Mouse (Mus musculus) mesoderm, embryonic 11.5 days (tissue): ENCODE data around the gene Spin1.

Experiments
- DNase-seq: peaks from one replicate; pipeline ENCODE4 v3.0.0-alpha.2; 2012; ENCODE audit warnings: low read depth, low spot score

Spin1 gene

DNA sequence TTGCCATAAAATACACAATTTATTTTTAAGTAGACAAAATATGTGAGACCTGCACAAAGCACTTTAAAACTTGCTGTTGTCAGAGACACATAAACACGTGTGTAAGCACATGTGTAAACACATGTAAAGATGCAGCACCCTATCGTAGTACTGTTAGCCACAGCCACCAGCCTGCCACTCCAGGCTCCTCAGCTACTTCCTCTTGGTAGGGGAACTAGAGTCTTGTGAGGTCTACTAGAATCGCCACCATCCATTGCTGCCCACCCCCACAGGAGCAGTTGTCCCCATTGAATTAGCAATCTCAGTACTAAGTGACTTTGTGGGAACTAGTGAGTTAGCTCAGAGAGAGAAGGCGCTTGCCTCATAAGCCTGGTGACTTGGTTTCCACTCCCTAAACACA lies 35.6 kb downstream of the Spin1 start:
- DNase-seq = no peak

DNA sequence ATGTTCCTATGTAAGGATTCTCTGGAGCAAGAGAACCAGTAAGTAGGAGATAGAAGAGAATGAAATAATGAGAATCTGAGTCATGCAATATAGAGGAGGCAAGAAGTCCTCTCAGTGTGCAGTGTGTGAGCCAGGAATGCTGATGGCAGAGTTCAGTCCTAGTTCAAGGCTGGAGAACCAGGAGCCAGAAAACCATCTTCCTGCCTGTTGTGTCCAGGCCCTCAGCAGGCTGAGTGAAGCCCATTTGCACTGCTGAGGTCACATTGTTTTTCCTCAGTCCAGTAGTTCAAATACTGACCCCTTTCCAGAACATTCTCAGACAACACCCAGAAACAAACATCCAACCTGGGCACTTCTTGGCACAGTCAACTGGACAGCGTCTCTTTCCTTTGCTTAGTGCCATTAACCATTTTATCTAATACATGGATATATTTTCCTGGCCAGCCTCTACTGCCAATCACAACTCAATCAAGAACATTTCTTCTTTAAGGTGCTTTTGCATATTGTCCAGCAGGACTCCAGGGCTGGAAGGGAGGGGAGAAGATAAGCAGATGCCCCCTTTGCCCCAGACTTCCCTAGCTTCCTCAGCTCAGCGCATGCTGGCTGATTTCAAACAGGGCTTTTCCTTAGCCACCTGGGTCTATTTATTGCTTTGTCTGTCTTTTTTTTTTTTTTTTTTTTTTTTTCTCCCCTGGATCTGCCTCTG lies 36.5 kb downstream of the Spin1 start:
- no peak for DNase-seq

DNA sequence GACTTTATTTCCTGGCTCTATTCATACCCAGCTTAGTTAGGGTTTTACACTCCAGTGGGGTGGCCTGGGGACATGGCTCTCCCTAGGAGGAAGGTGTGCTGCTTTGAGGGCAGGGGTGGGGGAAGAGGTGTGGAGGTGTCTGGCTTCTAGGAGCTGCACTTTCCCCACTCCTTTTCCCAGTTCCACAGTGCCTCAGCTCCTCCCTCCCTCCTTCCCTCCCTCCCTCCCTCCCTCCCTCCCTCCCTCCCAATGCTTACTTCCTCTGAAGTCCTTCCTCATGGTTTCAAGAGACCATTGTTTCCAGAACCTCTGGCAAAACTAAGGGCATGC lies 37.0 kb downstream of the Spin1 start:
- no peak for DNase-seq

DNA sequence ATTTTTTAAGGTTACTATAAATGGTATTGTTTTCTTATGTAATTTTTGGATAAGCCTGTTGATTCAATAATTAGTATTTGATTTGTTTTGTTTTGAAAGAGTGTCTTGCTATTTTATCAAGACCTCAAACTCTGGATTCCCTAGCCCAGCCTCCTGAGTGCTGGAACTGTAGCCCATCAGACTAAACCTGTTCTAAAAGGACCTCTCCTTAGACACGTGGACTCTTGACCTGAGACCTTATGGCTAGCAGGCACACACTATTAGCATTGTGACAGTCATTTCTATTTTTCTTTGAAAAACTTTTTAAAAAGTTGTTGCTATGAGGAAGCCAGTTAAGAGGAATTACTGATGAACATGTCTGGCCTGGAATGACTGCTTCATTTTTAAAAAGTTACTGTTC lies 46.4 kb downstream of the Spin1 start:
- no peak for DNase-seq

DNA sequence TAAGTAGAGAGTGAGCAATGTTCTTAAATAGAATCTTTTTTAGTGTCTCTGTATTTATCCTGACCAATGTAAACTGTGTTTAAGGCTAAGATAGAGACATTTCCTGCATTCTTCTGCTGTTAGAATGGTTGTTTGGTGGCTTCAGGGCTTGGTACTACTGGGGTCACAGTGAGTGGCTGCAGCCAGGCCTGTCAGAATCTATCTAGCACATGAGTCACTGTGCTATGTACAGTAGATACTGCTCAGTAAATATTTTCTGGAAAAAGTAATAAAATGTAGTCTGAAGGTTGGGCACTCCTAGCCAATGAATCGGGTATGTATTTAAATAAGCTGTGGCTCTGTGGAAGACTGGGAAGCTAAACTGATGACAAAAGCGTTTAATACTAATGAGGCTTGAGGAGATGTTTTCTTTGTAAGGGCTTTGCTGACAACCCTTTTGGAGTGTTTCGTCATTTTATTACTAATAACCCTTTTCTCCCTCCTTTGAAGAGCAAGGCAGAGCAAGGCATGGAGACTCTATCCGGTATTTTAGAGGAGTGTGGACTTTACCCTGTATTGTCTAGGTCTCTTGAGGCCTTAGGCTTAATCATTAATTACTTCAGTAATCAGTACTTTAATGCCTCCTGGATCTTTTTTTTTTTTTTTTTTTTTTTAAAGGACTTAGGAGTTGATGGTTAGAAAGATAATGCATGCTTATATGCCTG lies 52.4 kb downstream of the Spin1 start:
- no peak for DNase-seq

DNA sequence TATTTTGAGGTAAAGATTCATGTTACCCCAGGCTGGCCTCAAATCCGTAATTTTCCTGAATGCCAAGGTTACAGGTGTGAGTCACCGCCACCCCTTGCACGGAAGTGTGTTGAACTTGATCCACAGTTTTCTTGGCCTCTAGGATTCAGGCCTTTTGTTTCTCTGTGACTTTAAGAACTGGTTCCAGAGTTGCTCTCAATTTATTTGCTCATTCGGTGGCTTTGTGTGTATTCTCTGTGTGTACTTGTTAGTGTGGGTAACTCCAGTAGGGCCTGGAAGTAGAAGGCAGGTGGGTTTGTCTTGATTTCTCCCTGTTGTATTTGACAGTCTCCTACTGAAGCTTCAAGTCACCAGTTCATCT lies 53.0 kb downstream of the Spin1 start:
- no peak for DNase-seq

DNA sequence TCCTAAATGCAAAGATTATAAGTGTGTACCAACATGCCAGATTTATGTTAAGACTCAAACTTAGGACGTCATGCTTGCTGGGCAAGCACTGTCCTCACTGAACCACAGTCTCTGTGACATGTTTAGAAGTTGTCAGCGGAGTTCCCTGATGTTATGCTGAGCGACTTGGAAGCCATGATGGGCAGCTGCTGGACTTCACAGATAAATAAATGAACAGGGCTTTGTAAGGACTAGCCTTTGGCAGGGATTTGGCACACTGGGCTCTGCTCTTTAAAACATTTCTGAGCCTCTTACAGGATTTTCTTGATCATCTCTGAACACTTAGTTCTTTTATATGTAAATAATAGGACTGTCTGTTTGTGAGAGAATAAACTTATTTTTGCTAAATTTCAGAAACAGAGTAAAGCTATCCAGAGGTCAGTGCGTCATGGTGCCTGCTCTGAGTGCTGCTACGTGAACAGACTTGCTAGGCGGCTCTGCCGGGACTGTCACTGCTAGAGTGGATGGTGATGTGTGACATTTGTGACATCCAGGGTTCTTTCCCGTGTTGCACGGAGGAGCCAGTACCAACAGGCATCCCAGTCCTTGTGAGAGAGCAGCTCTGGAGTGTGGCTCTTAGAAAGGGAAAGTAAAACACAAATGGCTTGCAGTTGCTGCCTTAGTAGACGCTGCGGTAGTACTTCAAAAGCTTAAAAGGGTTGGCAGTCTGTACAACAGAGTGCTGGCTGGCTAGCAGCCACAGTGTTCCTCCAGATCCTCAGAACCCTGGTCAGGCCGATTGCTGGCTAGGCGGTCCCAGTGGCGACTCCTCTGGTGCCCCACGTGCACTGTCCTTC lies 54.7 kb downstream of the Spin1 start:
- DNase-seq = no peak

DNA sequence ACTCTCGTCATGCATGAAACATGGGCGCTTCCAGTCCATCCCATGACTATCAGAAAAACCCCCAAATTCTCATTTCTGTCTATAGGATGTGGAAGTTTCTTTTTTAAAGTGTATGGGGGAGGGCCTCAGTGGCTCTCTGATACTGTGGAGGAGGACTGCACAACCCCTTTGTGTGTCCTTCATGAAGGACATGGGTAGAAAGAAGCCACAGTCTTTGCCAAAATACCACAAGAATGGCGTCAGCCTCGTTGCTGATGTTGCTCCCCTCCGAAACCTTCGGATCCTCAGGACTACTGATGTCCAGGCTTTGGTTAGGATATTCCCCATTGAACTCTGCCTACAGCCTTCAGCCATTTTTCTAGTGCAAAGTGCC lies 55.3 kb downstream of the Spin1 start:
- DNase-seq = no peak

DNA sequence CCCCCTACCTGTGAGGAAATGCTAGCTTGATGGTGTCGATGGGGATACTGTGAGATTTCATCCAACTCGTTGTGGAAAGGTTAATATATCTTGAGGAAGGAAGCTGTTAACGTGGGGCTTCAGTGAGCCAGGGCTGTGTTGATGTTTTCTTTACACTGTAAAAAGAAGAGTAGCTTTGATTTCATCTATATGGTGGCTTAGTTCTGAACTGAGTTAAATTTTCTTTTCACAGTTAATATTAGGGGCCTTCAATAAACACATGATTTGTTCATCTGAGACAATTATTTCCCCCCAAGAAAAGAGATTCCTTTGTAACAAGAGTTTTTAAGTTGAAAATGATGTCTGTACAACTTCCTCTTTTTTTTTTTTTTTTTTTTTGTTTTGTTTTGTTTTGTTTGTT lies 56.6 kb downstream of the Spin1 start:
- DNase-seq = no peak

DNA sequence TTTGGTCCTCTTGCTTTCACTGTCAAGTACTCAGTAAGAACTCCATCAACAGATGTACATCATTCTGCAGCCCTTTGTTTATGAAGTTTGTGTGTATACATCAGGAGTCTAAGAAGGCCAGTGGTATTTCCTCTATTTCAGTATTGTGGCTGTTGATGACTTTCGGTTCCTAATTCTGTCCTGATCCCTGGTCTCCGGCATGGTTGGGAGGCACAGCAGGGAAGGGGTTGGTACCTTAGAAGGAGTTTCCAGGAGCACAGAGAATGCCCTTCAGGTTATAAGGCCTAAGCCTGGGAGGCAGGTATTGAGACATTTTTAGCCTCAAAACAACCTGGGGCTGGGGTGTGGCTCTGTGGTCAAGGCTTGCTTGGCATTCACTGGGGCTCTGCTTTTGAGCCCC lies 61.0 kb downstream of the Spin1 start:
- DNase-seq = no peak

DNA sequence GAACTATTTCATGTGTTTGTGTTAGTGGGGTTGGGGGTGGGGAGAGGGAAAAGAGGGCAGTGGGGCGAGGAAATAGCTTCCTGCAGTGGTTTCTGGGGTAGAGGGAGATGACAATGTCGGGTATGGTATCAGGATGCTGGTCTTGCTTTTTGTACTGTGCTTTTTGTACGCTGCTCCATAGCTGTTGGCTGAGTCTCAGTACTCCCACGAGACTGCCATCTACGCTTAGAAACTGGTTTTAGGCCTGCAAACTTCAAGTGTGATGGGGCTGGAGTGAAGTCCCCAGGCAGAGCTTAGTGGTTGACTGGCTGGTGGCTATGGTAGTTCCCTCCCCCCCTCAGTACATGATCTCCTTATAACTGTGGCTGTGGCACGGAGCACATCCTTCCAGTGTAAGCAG lies 61.6 kb downstream of the Spin1 start:
- no peak for DNase-seq

DNA sequence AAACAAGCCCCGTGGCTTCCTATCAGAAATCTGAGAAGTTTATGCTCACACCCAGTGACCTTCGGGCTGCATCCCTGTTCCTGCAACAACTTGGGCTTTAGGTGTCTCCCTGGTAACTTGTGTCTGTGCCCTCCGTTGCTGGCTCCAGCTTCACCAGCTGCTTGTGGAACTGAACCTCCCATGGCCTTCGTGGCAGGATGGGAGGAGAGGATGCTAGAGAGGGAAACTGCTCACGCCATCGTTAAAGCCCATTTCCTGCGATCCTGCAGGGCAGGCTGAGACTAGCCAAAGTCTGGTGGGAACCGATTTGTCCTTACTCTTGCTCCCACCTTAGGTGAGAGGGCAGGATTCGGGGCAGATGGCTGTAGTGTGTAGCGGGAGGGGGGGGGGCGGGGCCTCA lies 66.0 kb downstream of the Spin1 start:
- DNase-seq = no peak

DNA sequence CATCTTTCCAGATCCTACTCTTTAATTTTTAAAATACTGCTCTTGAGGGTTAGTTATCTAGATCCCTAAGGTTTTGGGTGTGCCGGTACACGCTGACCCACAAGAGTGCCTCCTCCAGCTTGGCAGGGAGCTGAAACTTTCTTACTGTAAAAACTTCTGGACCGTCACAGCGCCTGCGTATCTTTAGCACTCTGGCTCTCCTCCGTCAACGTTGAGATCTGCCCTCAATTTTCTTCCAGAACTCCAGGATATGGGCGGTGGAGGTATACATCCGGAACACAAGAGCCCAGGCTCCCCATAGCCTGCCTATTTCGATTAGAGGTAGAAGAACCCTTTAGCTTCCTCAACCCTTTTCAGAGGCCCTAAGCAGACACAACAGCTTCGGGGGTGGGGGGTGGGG lies 69.5 kb downstream of the Spin1 start:
- no peak for DNase-seq

DNA sequence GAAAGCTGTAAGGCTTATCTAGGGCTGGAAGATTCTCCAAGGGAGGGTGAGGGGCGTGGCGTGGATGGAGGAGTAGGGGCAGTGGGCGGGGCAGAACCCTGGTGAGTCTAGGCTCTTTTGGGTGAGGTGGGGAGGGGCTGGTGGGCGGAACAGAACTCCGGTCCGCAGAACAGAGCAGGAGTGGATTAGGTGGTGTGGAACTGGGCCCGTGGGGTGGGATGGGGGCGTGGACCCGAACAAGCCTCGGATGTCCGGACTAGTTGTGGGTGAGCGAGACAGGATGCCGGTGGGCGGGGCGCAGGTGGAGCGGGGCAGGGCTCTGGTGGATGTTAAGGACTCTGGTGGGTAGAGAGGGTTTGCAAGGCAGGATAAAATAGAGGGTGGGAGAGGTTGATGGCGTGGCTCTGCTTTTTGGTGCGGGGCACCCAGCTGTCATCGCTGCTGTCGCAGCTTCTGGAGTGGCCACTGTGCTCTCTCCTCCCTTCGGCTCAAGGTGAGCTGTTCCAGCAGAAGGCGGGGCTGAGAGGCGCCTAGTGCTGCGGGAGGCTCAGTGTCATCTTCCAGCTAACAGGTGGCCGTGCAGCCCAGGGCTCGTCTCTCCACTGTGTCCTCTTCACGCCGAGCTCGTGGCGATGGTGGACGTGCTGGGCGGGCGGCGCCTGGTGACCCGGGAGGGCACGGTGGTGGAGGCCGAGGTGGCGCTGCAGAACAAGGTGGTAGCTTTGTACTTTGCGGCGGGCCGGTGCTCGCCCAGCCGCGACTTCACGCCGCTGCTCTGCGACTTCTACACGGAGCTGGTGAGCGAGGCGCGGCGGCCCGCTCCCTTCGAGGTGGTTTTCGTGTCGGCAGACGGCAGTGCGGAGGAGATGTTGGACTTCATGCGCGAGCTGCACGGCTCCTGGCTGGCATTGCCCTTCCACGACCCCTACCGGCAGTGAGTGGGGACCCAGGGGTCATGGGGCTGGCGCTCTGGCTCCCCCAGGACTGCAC lies 70.3 kb downstream of the Spin1 start, which contains the start of gene Nxnl2:
Gene Nxnl2, plus strand, starts transcription at position 332 of the 990 bp plus-strand sequence.
- DNase-seq = peak; percentile 58

DNA sequence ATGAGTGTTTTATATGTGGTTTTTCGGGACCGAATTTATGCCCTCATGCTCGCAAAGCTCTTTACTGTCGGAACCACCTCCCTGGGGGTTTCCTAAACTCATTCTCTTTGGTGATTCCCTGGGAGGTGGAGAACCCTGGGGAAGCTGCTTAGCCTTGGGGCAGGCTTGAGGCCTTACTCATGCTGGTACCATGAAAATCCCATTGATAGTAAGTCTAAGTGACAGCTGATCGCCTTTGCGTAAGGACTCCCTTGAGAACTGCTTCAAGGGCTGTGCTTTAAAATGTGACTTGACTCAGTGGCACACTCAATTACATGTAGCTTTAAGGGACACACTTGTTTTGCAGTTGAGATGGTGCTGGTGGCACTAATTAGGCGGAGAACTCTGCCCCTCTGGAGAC lies 71.9 kb downstream of the Spin1 start:
- DNase-seq = no peak

DNA sequence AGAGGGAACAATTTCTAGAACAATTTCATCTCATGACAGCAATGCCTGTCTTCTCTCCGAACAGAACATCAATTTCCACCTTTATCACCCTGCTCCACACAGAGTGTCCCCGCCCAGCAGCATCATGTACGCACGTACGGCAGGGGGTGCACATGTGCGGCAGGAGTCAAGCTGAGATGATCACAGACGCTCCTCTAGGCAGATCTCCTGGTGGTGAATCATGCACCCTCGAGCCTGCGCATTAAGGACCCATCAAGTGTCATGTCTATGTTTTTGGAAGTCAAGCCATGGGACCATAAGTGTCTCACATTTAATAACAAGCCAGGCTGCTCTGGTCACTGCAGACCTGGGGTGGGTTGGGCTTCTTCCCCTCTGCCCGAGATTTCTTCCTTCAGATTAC lies 78.3 kb downstream of the Spin1 start:
- no peak for DNase-seq

DNA sequence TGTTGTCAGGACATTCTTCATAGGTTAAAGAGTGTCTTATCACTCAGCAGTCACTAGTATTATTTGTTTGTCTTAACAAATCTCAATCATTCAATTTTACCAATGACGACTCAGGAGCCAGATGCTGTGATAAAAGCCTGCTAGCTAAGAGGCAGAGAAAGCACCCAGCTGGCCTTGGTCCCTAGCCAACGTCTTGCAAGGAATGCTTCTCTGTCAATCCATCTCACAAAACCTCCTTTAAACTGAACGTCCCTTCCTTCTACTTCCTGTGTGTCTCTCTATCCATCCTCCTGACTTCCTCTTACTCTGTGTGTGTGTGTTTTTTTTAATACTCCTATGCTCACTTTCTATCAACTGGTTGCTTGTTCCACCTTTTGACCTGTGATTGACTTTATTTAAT lies 78.7 kb downstream of the Spin1 start:
- DNase-seq = no peak

DNA sequence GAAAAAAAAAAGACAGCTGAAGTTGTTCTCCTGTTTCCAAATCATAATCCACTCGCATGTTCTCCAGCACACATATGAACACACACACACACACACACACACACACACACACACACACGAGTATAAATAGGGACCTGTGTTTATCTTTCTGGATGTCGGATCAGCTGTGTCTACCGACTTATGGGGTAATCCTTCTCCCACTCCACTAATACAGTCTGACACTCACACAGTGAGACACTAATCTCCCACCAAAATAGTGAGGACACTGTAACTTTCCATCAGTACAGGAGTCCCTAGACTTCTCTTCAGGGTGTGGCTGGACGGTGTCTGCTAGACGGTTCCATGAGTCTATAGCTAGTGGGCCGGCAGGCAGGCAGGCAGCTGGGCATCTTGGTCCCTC lies 81.6 kb downstream of the Spin1 start:
- DNase-seq = no peak

DNA sequence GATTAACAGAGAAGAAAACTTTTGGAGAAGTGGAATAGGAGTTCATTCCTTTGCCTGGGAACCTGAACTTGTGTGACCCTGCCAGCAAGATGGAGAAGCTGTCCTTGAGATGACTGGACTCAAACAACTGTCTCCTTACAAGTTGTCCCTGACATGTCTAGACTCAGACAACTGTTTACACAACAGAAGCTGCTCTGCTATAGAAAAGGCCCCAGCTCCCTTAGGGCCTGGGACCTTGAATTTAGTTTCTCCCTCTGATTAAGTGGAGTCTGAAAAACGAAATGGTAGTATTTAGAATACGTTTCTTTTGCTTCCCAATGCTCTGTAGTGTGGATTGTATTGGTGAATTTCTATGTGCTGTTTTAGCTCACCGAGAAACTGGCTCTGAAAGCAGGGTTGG lies 84.2 kb downstream of the Spin1 start:
- DNase-seq = no peak

DNA sequence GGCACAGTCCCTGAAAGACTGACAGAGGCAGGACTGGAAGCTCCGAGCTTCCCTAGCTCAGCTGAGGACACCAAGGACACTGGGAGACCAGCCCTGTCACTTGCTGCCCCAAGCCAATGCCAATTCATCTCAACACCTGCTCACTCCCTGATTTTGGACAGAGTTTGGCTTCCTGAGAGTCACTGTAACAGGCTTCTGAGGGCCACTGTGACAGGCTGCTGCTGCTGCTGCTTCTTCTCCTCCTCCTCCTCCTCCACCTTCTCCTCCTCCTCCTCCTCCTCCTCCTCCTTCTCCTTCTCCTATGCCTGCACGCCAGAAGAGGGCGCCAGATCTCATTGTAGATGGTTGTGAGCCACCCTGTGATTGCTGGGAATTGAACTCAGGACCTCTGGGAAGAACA lies 89.7 kb downstream of the Spin1 start:
- DNase-seq = no peak

DNA sequence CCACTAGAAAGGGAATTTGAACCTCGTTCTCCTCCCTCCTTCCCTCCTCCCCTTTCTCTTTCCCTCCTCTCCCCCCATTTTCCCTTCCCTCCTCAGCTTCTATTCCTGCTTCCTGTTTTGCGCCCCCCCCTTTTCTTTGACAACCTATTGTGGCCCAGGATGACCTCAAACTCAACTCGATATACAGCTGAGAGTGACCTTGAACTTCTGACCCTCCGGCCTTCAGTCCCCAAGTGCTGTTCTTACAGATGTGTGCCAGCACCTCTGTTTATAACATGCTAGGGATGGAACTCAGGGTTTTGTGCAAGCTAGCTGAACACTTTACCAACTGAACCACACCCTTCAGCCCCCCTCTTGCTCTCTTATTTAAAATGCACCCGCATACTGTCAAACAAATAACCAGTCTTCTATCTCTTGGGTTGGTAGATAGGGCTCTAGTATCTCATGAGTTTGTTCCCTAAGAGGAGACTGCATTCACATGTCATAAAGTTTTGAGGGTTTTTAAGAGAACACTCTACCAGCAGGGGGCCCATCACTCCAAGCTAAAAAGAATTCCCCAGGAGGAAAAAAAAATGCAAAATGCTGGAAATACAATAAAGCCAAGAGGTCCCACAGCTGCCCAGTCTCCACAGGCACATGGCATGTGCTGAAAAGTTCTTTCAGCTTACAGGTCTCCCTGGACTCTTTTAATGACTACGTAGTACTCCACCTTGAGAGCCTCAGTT lies 90.9 kb downstream of the Spin1 start:
- DNase-seq = no peak
